Mouse (Mus musculus) embryo, embryonic 9.5 days (tissue): ENCODE results near the gene Tcn2.

Source experiments
- DNase-seq: peaks from one replicate; pipeline ENCODE4 v3.0.0-alpha.2; 2017; ENCODE audit errors: extremely low spot score

Tcn2 gene

DNA sequence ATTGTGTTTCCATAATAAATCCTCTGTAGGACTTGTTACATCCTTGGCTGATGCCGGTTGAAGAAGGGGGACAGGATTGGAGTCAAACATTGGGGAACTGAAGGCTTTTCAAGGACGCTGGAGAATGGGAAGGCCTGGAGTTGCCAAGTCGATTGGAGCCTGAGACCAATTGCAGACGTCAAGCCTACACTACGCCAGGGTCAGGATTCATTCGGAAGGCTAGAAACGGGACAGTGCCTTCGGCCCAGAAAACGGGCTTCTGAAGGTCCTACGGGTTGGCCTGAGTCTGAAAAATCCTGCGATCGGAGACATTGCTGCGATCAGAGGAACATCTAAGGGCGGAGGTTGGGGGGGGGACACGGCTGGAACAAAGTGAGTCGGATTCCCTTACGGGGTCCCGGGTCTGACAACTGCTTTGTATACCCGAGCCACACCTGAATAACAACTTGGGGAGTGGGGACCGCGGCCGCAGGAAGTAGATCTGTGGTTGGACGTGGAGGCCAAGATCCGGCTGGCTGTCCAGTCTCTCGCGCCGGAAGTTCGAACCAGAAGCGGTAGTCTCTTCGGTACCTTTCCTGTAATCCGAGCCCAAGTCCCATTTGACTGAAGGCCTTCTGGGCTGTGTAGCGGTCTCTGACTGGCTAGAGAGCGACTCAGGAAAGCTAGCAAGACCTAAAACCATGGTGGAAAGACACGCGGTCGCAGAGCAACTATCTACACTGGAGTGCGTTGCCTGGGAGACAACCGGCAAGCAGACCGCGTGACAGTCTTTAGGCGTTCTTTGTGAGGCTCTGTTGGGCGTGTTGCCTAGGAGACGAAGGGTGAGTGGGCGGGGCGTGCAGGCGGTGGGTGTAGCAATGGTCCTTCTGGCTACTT is 37.3 kb downstream of the Tcn2 start, which contains the start of the genes 4921536K21Rik and Dusp18:
TSS of gene 4921536K21Rik (minus strand) at position 693 of the 876 bp plus-strand sequence.
TSS of gene Dusp18 (plus strand) at position 835 of the 876 bp plus-strand sequence.
- peak; percentile 98 for DNase-seq

DNA sequence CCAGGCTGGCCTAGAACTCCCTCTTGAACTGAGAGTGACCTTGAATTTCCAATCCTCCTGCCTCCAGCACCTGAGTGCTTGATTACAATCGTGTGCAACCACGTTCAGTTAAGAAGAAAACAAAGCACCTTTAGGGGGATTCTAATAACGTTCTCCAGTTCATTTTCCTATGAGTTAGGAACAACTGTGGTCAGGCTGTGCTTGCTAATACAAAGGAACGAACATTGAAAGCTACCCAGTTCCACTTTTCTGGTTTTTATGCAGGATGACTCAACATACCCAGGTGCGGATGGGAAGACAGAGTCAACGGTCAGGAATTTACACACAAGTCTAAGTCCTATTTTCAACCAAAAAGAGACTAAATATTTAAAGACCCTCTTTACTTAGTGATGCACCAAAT is 38.0 kb downstream of the Tcn2 start:
- DNase-seq, result no peak

DNA sequence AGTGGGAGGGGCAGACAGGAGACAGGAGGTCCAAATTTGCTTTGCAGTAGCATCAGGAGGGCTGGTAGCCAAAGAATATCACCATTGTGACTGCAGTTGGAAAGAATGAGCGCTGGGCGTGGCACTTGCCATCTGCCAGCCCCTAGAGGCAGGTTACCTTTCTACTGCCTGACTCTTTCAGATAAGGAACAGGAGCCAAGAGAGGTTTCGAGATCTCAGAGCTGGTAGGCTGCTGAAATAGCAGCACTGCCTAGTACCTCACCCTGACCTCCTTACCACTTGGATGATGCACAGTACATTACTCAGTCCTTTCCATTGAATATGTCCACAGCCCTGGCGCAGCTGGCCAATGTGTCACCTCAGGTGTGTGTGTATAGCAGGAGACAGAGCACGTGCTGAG is 44.6 kb downstream of the Tcn2 start:
- no peak for DNase-seq

DNA sequence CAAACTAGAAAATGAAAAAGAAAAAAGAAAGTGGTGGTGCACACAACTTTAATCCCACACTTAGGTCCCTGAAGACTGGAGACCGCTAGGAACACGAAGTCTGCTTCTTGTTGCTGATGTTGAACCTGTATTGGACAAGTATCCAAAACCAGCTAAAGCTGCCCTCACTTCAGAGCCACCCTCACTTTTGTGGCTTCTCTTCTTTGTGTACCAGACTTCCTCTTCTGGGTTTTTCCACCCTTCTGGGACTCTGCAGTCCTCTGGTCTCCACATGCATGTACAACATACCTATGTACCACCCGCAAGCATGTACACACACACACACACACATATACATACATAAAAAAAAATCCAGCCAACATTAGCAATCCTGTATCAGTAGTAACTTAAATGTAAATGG is 48.2 kb downstream of the Tcn2 start:
- DNase-seq, result no peak

DNA sequence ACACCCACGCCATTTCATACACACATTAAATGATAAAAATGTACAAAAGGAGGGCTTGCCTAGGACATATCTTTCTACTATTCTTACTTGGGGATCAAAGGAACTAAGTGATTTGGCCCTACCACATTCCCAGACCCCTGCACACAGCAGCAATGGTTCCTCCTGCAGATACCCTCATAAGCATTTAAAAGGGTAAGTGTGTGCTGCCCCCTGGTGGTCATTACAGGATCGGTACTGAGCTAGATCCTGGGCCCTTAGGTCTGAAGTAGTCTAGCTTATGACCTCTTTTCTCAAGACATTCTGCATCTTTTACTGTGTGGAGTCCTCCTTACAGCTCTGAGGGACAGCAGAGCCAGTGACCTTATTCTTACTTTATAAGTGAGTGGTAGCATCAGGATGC is 52.1 kb downstream of the Tcn2 start:
- peak; percentile 60 for DNase-seq

DNA sequence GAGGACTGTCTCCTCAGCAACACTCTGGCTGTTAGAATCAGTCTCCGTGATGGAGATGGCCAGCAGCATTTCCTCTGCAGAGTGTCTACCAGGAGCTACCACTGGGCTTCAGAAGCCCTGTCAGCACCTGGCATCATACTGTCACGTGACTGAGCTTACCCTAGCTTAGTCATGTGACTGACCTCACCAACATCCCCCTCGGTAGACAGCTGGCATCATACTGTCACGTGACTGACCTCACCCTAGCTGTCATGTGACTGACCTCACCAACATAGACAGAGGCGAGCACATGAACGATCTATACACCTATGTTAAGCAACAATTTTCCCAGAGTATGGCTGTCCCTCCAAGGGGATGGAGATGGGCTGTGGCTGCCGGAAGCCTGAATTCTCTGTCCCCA is 53.3 kb downstream of the Tcn2 start:
- DNase-seq, result no peak

DNA sequence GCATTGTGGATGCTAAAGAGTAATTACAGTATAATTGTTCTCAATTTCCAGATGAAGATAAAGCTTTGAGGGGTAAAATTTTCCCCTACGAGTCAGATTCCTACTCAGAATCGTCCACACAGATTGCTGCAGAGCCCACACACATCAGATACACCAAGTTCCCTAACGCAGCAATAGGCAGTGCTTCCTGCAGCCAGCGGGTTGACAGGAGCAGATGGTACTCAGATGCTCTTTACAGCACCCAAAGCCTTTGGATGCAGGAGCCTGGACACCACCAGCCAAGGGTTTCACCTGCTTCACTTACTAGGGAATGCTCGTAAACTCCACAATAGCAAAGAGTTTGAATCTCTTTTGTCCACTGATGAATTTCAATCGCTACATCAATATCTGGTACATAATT is 55.5 kb downstream of the Tcn2 start:
- DNase-seq, result no peak
